Mouse (Mus musculus) bone marrow, adult 2 months (tissue): ENCODE results near the gene Stk39. TPM values are rescaled to one million over a fixed set of nuclear protein-coding genes. Genes with fewer than 3 reads are reported as not detected.

Source experiments
- H3K27ac ChIP-seq: fragments of 200-500 bp; 2 replicates; pipeline ENCODE4 v1.5.1; 2012; ENCODE audit warnings: low read depth, mild to moderate bottlenecking, control low read depth, inconsistent platforms, low read length; ENCODE audit not compliant: control insufficient read depth, poor library complexity, insufficient read depth
- H3K4me1 ChIP-seq: fragments of 200-500 bp; 2 replicates; pipeline ENCODE4 v1.6.1; 2011; ENCODE audit warnings: low read length; ENCODE audit not compliant: control insufficient read depth, insufficient read depth
- H3K4me3 ChIP-seq: fragments of 200-500 bp; replicated peaks from 2 replicates; pipeline ENCODE3; 2011; ENCODE audit warnings: mild to moderate bottlenecking, low read depth, low read length, control low read depth; ENCODE audit not compliant: control insufficient read depth
- CTCF ChIP-seq: fragments of 200-500 bp; IDR thresholded peaks from 2 replicates; pipeline ENCODE4 v1.5.1; 2011; ENCODE audit warnings: low read length, control low read depth; ENCODE audit not compliant: control insufficient read depth, insufficient read depth
- POLR2A ChIP-seq: fragments of 200-500 bp; IDR thresholded peaks from 2 replicates; pipeline ENCODE4 v1.6.1; 2011; ENCODE audit warnings: low read depth, mild to moderate bottlenecking, control low read depth, low read length, borderline replicate concordance; ENCODE audit not compliant: control insufficient read depth
- WGBS: fragments of 180-500 bp; shearing (Covaris S2); methylation state at CpG from one replicate; pipeline ENCODE4 v1.1.7; 2018; 5-methylcytosine and 5-hydroxymethylcytosine counted together
- polyA plus RNA-seq: library from polyadenylated mRNA; stranded (reverse); fragments of >200 nt; gene quantifications from 2 replicates; pipeline ENCODE4 v1.2.4, GENCODE M21; 2011; ENCODE audit warnings: low replicate concordance; ENCODE audit not compliant: missing spikeins, insufficient read depth, insufficient read length

The Stk39 gene
- polyA plus RNA-seq, 1 experiment = 1.8 TPM

DNA sequence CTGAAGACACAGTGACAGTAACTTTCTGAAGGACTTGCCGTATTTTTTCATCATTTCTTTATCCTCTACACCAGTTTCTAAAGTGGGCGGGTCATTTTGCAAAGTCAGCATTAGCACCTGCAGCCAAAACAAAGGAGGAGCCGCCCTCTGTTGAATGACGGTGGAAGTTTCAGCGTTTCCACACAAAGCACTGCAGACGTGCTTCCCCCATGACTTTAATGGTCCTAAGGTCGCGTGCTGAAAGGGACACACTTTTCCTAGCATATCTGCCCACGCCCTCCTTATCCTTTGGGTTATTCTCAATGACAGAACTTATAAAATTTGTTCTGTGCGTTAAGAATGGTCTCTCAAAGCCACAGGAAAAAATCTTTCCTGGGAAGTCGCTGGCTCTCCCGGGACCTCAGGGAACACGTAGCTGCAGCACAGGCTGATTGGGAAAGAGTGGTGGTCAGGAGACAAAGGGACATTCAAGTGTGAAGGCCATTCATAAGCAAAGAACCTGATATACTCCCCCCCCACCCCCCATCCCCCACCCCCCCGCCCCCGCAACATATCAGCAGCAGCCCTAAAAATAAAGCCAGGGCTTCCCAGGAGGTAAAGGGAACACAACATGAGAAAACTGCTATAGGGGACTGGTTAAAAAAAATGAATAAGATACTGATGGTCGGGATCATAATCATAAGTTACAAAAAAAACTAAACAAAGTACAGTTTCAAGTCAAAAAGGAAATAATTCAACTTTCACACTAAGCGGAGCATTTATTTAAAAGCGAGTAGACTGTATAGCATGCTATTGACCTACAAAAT is 105.8 kb downstream of the Stk39 start:
- TF ChIP-seq CTCF (no peak), POLR2A (no peak)
- H3K27ac ChIP-seq = no peak overlapping the region
- H3K4me1 ChIP-seq = no peaks in the 10 kb centered on the region
- 21% methylated on average over 18 of the region's 18 CpGs for WGBS
- H3K4me3 ChIP-seq = no peak overlapping the region

DNA sequence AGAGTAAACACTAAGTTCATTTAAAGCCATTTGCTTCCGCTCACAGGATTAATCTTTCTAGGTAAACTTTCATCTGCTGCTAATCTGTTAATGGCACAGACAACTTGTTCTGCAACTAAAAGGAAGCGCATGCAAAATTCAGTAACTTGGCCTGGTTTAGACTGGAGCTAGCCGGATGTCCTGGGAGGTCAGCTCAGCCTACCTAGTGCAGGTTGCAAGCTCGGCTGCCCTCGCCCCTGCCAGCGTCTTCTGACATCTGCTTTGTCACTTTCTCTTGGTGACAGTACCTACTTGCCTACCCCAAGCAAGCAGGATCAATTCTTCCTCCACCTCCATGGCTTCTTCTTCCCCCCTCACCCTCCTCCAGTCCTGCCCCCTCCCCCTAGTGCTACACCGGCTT is 106.6 kb downstream of the Stk39 start:
- WGBS = 51% methylated on average over 7 of the region's 7 CpGs
- TF ChIP-seq POLR2A (no peak), CTCF (no peak)
- Histone ChIP-seq H3K4me1 (no peaks in the 10 kb centered on the region), H3K27ac (no peak overlapping the region), H3K4me3 (no peak overlapping the region)

DNA sequence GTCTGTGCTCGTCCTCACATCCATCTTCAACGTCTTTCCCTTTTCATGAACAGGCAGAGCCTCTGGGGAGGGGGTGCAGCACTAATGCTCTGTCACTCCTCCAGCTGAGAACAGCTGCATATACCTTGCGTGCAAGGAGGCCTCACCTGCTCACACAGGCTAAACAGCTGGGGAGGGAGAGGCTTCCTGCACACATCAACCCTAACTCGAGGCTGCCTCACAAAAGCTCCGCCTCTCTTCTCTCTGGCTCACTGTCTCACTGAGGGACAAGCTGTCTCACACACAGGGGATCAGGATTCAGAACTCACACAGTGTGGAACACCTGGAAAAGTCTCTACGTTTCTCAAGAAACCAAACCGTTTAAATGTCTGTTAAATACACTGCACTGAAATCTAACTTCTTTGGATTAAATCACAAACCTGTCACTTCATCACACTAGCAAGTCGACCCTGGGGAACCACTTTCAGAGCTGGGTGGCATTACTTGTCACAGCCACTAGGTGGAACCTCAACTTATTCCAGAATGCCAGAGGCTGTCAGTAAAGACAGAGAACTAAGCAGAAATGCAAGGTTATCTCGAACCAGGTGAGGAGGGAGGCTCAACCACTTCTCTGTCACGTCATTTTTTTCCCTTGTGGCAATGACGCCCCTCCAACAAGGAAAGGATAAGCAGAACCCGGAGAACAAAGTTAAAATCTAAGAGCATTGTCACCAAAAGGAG is 107.7 kb downstream of the Stk39 start:
- WGBS = 29% methylated on average over 12 of the region's 12 CpGs
- Histone ChIP-seq H3K27ac (no peak overlapping the region), H3K4me3 (no peak overlapping the region), H3K4me1 (no peaks in the 10 kb centered on the region)
- TF ChIP-seq POLR2A = no peak
- peak; percentile 32; the same call in 1 of the 2 replicates for TF ChIP-seq CTCF

DNA sequence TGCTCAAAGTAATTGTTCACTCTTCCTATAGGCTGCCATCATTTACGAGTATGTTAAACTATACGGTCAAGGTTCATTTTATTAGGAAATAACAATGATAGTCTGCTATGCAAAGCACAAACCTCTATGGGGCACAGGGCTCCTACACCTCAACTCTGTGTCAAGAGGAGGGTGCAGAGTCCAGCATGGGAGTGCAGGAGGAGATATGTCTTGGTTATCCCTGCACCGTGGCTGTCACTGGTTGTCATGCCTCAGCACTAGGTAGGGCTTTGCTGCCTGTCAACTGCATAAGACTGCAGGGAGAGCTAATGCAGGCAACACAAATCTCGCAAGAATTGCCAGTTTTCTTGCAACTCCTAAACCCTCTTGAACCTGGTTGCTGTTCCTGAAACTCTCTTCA is 108.9 kb downstream of the Stk39 start:
- TF ChIP-seq POLR2A = no peak
- TF ChIP-seq CTCF = no peak
- H3K4me1 ChIP-seq = no peaks in the 10 kb centered on the region
- H3K4me3 ChIP-seq = no peak overlapping the region
- H3K27ac ChIP-seq = no peak overlapping the region
- 73% methylated on average over 4 of the region's 4 CpGs for WGBS

DNA sequence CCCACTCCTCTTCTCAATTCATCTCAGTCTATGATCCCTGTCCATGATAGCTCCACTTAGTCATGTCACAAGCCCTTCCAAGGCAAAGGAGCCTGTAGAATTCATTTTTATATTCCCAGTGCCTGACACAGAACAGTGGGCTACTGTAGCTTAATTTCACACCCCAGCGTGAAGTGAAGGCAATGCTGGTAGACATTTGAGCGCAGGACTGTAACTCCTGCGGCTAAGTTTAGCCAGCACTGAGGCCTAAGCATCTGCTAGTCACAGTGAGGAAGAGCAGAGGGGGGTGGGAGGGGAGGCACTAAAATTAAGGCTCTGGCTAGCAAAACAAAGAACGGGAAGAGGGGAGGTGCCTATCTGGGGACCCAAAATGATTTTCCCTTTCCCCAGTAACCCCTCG is 110.4 kb downstream of the Stk39 start:
- Histone ChIP-seq H3K4me1 (no peaks in the 10 kb centered on the region), H3K27ac (no peak overlapping the region), H3K4me3 (no peak overlapping the region)
- TF ChIP-seq POLR2A (no peak), CTCF (no peak)
- WGBS = 75% methylated on average over 5 of the region's 5 CpGs

DNA sequence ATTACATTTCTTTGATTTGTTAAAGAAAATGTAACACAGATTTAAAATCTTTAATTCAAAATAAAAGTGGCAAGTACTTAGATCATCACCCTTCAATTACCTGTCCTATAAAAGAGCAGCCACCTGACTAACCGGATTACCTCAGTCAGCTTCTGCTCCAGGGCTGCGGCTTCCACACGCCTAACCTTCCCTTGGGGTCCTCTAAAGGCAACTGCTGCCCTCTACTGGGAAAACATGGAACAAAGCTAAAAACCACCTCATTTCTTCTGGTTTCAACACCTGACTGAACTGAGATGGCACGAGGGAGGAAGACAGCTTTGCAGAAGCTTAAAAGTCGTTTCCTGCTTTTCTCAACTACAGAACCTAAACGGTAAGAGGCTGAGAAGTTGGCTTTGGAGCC is 121.4 kb downstream of the Stk39 start:
- TF ChIP-seq CTCF (peak; percentile 52; the same call in 1 of the 2 replicates), POLR2A (no peak)
- Histone ChIP-seq H3K27ac (no peak overlapping the region), H3K4me1 (no peaks in the 10 kb centered on the region; the same call in 1 of the 2 replicates), H3K4me3 (no peak overlapping the region)
- WGBS = 4% methylated on average over 6 of the region's 6 CpGs

DNA sequence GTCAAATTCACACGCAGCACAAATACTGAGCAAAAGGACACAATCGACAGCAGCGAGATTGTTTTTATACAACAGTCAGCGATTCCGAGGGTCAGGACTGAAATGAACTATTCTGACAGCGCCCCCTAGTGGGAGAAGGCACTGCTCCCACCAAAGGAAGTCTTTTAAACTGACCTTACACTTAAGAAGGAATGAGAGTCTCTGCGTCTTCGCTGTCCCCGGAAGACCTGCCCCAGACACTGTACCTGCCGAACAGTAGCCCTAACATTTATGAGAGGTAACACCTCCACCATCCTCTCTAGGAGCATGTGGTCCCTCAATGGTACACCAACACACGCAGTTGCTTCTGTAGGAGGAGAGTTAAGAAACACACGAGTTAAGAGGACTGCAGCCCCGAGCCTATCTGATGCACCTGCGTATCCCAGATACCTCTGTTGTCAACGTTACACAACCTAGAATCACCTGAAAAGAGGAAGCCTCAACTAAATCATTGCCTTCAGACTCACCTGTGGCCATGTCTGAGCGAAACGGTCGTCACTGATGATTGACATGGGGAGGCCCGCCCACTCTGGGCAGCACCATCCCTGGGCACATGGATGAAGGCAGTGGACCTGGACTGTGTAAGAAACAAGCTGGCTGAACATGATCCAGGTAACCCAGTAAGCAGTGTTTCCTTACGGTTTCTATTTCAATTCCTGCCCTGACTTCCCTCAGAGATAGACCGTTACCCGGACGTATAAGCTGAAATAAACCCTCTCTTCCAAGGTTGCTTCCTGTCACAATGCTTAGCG is 122.3 kb downstream of the Stk39 start:
- Histone ChIP-seq H3K4me3 (no peak overlapping the region), H3K27ac (no peak overlapping the region), H3K4me1 (no peaks in the 10 kb centered on the region; the same call in 1 of the 2 replicates)
- WGBS = 47% methylated on average over 24 of the region's 24 CpGs
- TF ChIP-seq CTCF (peak; percentile 58), POLR2A (no peak)

DNA sequence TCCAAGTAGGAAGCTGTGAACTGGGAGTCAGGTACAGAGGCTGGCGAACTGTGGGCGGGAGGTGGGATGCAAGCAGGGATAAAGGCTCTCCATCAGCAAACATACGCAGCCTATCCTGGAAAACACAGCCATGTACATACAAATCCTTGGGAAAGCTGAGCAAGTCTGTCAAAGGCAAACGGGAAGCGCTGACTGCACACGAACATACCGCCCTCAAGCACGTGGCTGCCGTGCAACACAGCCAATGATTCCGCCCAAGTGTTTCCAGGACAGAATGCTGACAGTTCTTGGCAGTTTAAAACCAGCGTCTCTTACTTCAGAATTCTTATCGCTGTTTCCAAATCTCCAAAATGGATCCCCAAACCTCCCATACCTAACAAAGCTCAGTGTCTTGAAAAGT is 123.1 kb downstream of the Stk39 start:
- 81% methylated on average over 12 of the region's 12 CpGs for WGBS
- no peak overlapping the region for H3K4me3 ChIP-seq
- H3K4me1 ChIP-seq = no peaks in the 10 kb centered on the region; the same call in 1 of the 2 replicates
- TF ChIP-seq CTCF = no peak
- no peak for TF ChIP-seq POLR2A
- H3K27ac ChIP-seq = no peak overlapping the region
